Mouse (Mus musculus) heart, adult 2 months (tissue): ENCODE results near the gene 4632433K11Rik.

Experiments
- CTCF ChIP-seq: fragments of 200-600 bp; IDR thresholded peaks from 2 replicates; pipeline ENCODE4 v1.8.1; 2022; ENCODE audit warnings: antibody characterized with exemption, mild to moderate bottlenecking, moderate library complexity
- EP300 ChIP-seq: fragments of 200-500 bp; IDR thresholded peaks from 2 replicates; pipeline ENCODE4 v1.6.1; 2011; ENCODE audit warnings: low read depth, low read length, control low read depth; ENCODE audit not compliant: insufficient read depth

DNA sequence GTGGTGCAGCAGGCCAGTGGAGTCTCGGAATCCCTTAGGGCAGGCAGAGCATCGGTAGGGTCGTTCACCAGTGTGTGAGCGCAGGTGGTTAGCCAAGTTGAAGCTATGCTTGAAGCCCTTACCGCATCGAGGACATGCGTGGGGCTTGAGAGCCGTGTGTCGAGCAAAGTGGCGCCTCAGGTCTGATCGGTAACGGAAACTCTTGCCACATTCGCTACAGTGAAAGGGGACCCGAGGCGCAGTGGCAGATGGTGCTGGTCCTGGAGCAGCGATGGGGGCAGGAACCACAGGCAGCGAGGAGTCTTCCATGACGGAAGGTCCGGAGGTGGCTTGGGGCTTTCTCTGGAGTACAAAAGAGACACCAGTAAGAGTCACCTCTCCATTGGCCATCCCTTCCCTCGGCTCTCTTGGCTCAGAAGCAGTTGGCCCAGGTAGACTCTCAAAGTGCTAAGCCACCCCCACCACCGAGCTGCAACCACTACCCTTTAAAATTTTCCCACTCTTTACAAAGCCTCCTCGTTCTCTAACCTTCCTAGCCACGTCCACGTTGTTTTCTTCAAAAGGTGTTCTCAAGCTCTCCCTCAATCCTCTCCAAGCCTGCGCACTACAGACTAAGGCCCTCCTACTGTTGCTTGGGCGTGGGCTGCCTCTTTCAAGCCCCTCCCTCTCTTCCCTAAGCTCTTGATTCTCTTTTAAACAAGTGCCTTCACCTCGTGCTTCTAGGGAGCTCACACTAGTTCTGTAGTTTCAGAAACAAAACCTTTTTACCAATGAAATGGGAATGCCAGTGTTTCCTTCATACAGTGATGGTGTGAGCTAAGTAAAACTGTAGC, 21.0 kb upstream of the 4632433K11Rik start:
- TF ChIP-seq CTCF (no peak), EP300 (no peak)
